Mouse (Mus musculus) thymus, adult 2 months (tissue): ENCODE data around the gene Dmrt2.

Experiments
- CTCF ChIP-seq: fragments of 200-500 bp; IDR thresholded peaks from 2 replicates; pipeline ENCODE4 v1.5.1; 2012; ENCODE audit warnings: mild to moderate bottlenecking, control low read depth, low read length, moderate library complexity, borderline replicate concordance; ENCODE audit not compliant: control insufficient read depth, poor library complexity, insufficient read depth; ENCODE audit errors: extremely low read depth
- POLR2A ChIP-seq: fragments of 200-500 bp; IDR thresholded peaks from 2 replicates; pipeline ENCODE4 v1.6.1; 2012; ENCODE audit warnings: mild to moderate bottlenecking, low read length, control low read depth, moderate library complexity; ENCODE audit not compliant: control insufficient read depth, poor library complexity, insufficient read depth; ENCODE audit errors: extremely low read depth

- TF ChIP-seq CTCF: no peak
- no peak for TF ChIP-seq POLR2A
Measured at GRCm38 (mm10) chr19:25667836-25668235, 4.4 kb upstream of the Dmrt2 start.
